Mouse (Mus musculus) embryo, embryonic 10 days (tissue): Measurements from ENCODE around the gene Hoxb9.

Experiments
- DNase-seq: peaks from one replicate; pipeline ENCODE4 v3.0.0-alpha.2; 2015; ENCODE audit warnings: low spot score

Gene Hoxb9

GRCm38 (mm10) chr11:96267021-96267920, 4.0 kb upstream of the Hoxb9 start:
- DNase-seq = no peak

- no peak for DNase-seq
These were observed 3.1 kb upstream of the Hoxb9 start for GRCm38 (mm10) chr11:96268031-96268745.

- no peak for DNase-seq
These were observed 1.4 kb upstream of the Hoxb9 start for GRCm38 (mm10) chr11:96269869-96270268.

- DNase-seq = peak; percentile 54
These were observed 319 bp downstream of the Hoxb9 start for GRCm38 (mm10) chr11:96271541-96272011.

GRCm38 (mm10) chr11:96272024-96272921, 1.0 kb downstream of the Hoxb9 start:
- DNase-seq = peak; percentile 54

GRCm38 (mm10) chr11:96274428-96274827, 3.2 kb downstream of the Hoxb9 start:
- no peak for DNase-seq

- DNase-seq = no peak
These were observed 4.6 kb downstream of the Hoxb9 start for GRCm38 (mm10) chr11:96275896-96276295.

GRCm38 (mm10) chr11:96277151-96278044, 6.1 kb downstream of the Hoxb9 start:
- DNase-seq = no peak

- DNase-seq = no peak
These were observed 7.1 kb downstream of the Hoxb9 start for GRCm38 (mm10) chr11:96278324-96278723.

- peak; percentile 93 for DNase-seq
These were observed 7.5 kb downstream of the Hoxb9 start for GRCm38 (mm10) chr11:96278773-96279172.

- DNase-seq = no peak
These were observed 8.4 kb downstream of the Hoxb9 start for GRCm38 (mm10) chr11:96279421-96280233.

GRCm38 (mm10) chr11:96280399-96281378, 9.4 kb downstream of the Hoxb9 start:
- no peak for DNase-seq

- DNase-seq = no peak
These were observed 10.1 kb downstream of the Hoxb9 start for GRCm38 (mm10) chr11:96281396-96281795.

GRCm38 (mm10) chr11:96281855-96282570, 10.8 kb downstream of the Hoxb9 start, which contains the start of gene Hoxb8:
TSS of gene Hoxb8 (plus strand) at chr11:96281905.
- DNase-seq = peak; percentile 79

- DNase-seq = peak; percentile 80
These were observed 11.7 kb downstream of the Hoxb9 start for GRCm38 (mm10) chr11:96282795-96283430.

- DNase-seq = no peak
These were observed 12.9 kb downstream of the Hoxb9 start for GRCm38 (mm10) chr11:96284041-96284749.
